Mouse (Mus musculus) stomach, postnatal 0 days (tissue): ENCODE data around the gene Was. TPM values are rescaled to one million over a fixed set of nuclear protein-coding genes. Genes with fewer than 3 reads are reported as not detected.
"Not testable (repeated sequence)": the region's sequence is repeated elsewhere in the genome, so short reads cannot be mapped to it uniquely, and the experiment has no call there.

Experiments used
- ATAC-seq: fragments of 200-750 bp; cut with Nextera tagmentation; 2 replicates; pipeline ENCODE4 v1.8.0; 2017; ENCODE audit not compliant: low FRiP score, low TSS enrichment
- DNase-seq: peaks from one replicate; pipeline ENCODE4 v3.0.0-alpha.2; 2016; ENCODE audit warnings: low spot score
- H3K27ac ChIP-seq: fragments of 300-500 bp; sonication (generic); replicated peaks from 2 replicates; pipeline ENCODE4 v1.5.1; 2014; ENCODE audit warnings: mild to moderate bottlenecking, control low read depth
- H3K27me3 ChIP-seq: fragments of 300-500 bp; sonication (generic); 2 replicates; pipeline ENCODE4 v1.6.1; 2014; ENCODE audit warnings: low read length; ENCODE audit not compliant: control insufficient read depth, insufficient read depth
- H3K36me3 ChIP-seq: fragments of 300-500 bp; sonication (generic); 2 replicates; pipeline ENCODE4 v1.6.1; 2014; ENCODE audit warnings: low read length, mixed read lengths; ENCODE audit not compliant: control insufficient read depth, insufficient read depth
- H3K4me1 ChIP-seq: fragments of 300-500 bp; sonication (generic); replicated peaks from 2 replicates; pipeline ENCODE4 v1.6.1; 2014; ENCODE audit warnings: antibody characterized with exemption; ENCODE audit not compliant: control insufficient read depth, insufficient read depth
- H3K4me2 ChIP-seq: fragments of 300-500 bp; sonication (generic); replicated peaks from 2 replicates; pipeline ENCODE4 v1.6.1; 2014; ENCODE audit warnings: low read depth, mild to moderate bottlenecking, control low read depth, moderate library complexity
- H3K4me3 ChIP-seq: fragments of 300-500 bp; sonication (generic); 2 replicates; pipeline ENCODE4 v1.5.1; 2014; ENCODE audit warnings: low read depth, low read length, control low read depth
- H3K9ac ChIP-seq: fragments of 300-500 bp; sonication (generic); 2 replicates; pipeline ENCODE4 v1.6.1; 2014; ENCODE audit warnings: mild to moderate bottlenecking, low read length, control low read depth, mixed read lengths
- H3K9me3 ChIP-seq: fragments of 300-500 bp; sonication (generic); 2 replicates; pipeline ENCODE4 v1.6.1; 2016; ENCODE audit warnings: low read length; ENCODE audit not compliant: control insufficient read depth
- CTCF ChIP-seq: IDR thresholded peaks from 2 replicates; pipeline ENCODE4 v1.5.1; 2016; ENCODE audit warnings: antibody characterized with exemption, low read depth, mild to moderate bottlenecking, moderate library complexity
- EP300 ChIP-seq: optimal IDR thresholded peaks from 2 replicates; pipeline ENCODE3; 2016; ENCODE audit warnings: antibody characterized with exemption
- WGBS: fragments of 180-500 bp; shearing (Covaris S2); extraction: QIAGEN DNeasy Blood & Tissue Kit; methylation state at CpG from one replicate; pipeline ENCODE4 v1.1.7; 2014; 5-methylcytosine and 5-hydroxymethylcytosine counted together
- polyA plus RNA-seq: library from polyadenylated mRNA; unstranded; fragments of >200 nt; fragmentation: Nextera tagmentation; extraction: Ambion mirVana; gene quantifications from 2 replicates; pipeline ENCODE4 v1.2.1, GENCODE M21; 2015

Was gene
- polyA plus RNA-seq, 1 experiment from 2014 or later = 0.42 TPM

- no peaks in the 10 kb centered on the region for H3K4me1 ChIP-seq
- no peak overlapping the region for H3K9ac ChIP-seq
- ATAC-seq (no peak), DNase-seq (peak; percentile 16)
- TF ChIP-seq CTCF (peak; percentile 56), EP300 (no peak)
- H3K4me2 ChIP-seq = no peak overlapping the region
- no peaks in the 10 kb centered on the region for H3K27me3 ChIP-seq
- WGBS = 27% methylated on average over 3 of the region's 3 CpGs
- H3K4me3 ChIP-seq = no peak overlapping the region
- H3K27ac ChIP-seq = no peak overlapping the region
- H3K36me3 ChIP-seq = no peaks in the 10 kb centered on the region
- H3K9me3 ChIP-seq = no peaks in the 10 kb centered on the region
Measured at GRCm38 (mm10) chrX:8101017-8101416, 10.7 kb upstream of the Was start.

GRCm38 (mm10) chrX:8099435-8099834, 9.1 kb upstream of the Was start:
- TF ChIP-seq EP300 (no peak), CTCF (no peak)
- no peak overlapping the region for H3K9ac ChIP-seq
- 49% methylated on average over 4 of the region's 4 CpGs for WGBS
- H3K27me3 ChIP-seq = no peaks in the 10 kb centered on the region
- DNase-seq (no peak), ATAC-seq (no peak)
- H3K9me3 ChIP-seq = no peaks in the 10 kb centered on the region
- no peak overlapping the region for H3K4me2 ChIP-seq
- H3K27ac ChIP-seq = no peak overlapping the region
- H3K4me1 ChIP-seq = no peaks in the 10 kb centered on the region
- no peak overlapping the region for H3K4me3 ChIP-seq
- H3K36me3 ChIP-seq = no peaks in the 10 kb centered on the region

GRCm38 (mm10) chrX:8096787-8097242, 6.5 kb upstream of the Was start:
- H3K4me1 ChIP-seq = no peaks in the 10 kb centered on the region
- DNase-seq = peak; percentile 95
- H3K27ac ChIP-seq = no peak overlapping the region
- no peak overlapping the region for H3K4me3 ChIP-seq
- 25% methylated on average over 14 of the region's 19 CpGs for whole genome bisulfite sequencing
- H3K9me3 ChIP-seq = no peaks in the 10 kb centered on the region
- no peak for TF ChIP-seq CTCF
- TF ChIP-seq EP300 = no peak
- no peaks in the 10 kb centered on the region for H3K36me3 ChIP-seq
- H3K27me3 ChIP-seq = no peaks in the 10 kb centered on the region
- peak overlapping the region; percentile 40 for H3K4me2 ChIP-seq
- ATAC-seq = peak; percentile 98
- 0 out of 2 replicates have a peak overlapping the region, but pooled peaks have one; percentile 35 for H3K9ac ChIP-seq

GRCm38 (mm10) chrX:8096068-8096786, 5.9 kb upstream of the Was start:
- H3K9ac ChIP-seq = not testable (repeated sequence)
- 21% methylated on average over 18 of the region's 48 CpGs for WGBS

GRCm38 (mm10) chrX:8095546-8095945, 5.2 kb upstream of the Was start:
- no peak overlapping the region for H3K9ac ChIP-seq
- H3K9me3 ChIP-seq = no peaks in the 10 kb centered on the region
- DNase-seq (no peak), ATAC-seq (no peak)
- WGBS = 73% methylated on average over 10 of the region's 10 CpGs
- H3K36me3 ChIP-seq = no peaks in the 10 kb centered on the region
- H3K4me1 ChIP-seq = no peaks in the 10 kb centered on the region
- peak overlapping the region; percentile 18; the same call in 1 of the 2 replicates for H3K4me3 ChIP-seq
- peak overlapping the region; percentile 36; the same call in 1 of the 2 replicates for H3K4me2 ChIP-seq
- H3K27me3 ChIP-seq = no peaks in the 10 kb centered on the region
- no peak for TF ChIP-seq CTCF
- TF ChIP-seq EP300 = no peak
- no peak overlapping the region for H3K27ac ChIP-seq

More at GRCm38 (mm10) chrX:8096068-8096786, 5.9 kb upstream of the Was start:
- ATAC-seq = peak; percentile 95
- H3K9me3 ChIP-seq, H3K4me1 ChIP-seq, DNase-seq, H3K36me3 ChIP-seq, H3K27ac ChIP-seq, H3K27me3 ChIP-seq: not testable (repeated sequence)
- Histone ChIP-seq H3K4me2 (peak overlapping the region; percentile 36; the same call in 1 of the 2 replicates), H3K4me3 (peak overlapping the region; percentile 18; the same call in 1 of the 2 replicates)

GRCm38 (mm10) chrX:8090954-8091347, 653 bp upstream of the Was start:
- not testable (repeated sequence) for H3K9me3 ChIP-seq, H3K9ac ChIP-seq, H3K4me3 ChIP-seq, DNase-seq, ATAC-seq, H3K4me2 ChIP-seq, H3K4me1 ChIP-seq, H3K27me3 ChIP-seq, H3K36me3 ChIP-seq, H3K27ac ChIP-seq
- WGBS = 69% methylated on average over 4 of the region's 5 CpGs
